26 mouse cellular contexts compared by ENCODE assay signal in genomic region chr9:115487175-115487760, GRCm38 (mm10).
DNase-seq lines count a peak whose midpoint lies in the region; ATAC-seq and TF ChIP-seq lines count a peak whose summit lies in the region.
"Had no signal": no experiment of that assay in that cellular context is flagged by ENCODE, and none has a peak within 500 bp of the region (broad histone marks: within the 10 kb centered on the region; RNA-seq: fewer than 3 reads in every experiment).

No protein-coding gene starts in this region.

- H3K4me3 ChIP-seq in small intestine, adult 2 months (ENCODE audit: low read depth, low read length) = no peak overlapping the region
- H3K4me3 ChIP-seq in kidney, adult 2 months (ENCODE audit: insufficient read depth, low read depth, low read length) = no peak overlapping the region
- H3K4me3 ChIP-seq: embryonic facial prominence, embryonic 12.5 days; heart, embryonic 13.5 days; layer of hippocampus, adult 2 months; lung, embryonic 15.5 days; neural tube, embryonic 15.5 days had no signal

- no peak for TF ChIP-seq POLR2A in small intestine, adult 2 months (IDR thresholded peaks at IDR 0.05; ENCODE audit: low read depth, low read length)
- TF ChIP-seq POLR2A in kidney, adult 2 months (IDR thresholded peaks at IDR 0.05; ENCODE audit: low read depth, low read length) = no peak

- H3K27me3 ChIP-seq in small intestine, adult 2 months (ENCODE audit: control insufficient read depth, insufficient read depth, low read length) = no peaks in the 10 kb centered on the region
- no peaks in the 10 kb centered on the region for H3K27me3 ChIP-seq in kidney, adult 2 months (replicated peaks; ENCODE audit: control insufficient read depth, insufficient read depth, low read length)
- H3K27me3 ChIP-seq: embryonic facial prominence, embryonic 12.5 days; neural tube, embryonic 15.5 days had no signal

- no peaks in the 10 kb centered on the region for H3K36me3 ChIP-seq in small intestine, adult 2 months (ENCODE audit: control insufficient read depth, insufficient read depth, low read length)
- H3K36me3 ChIP-seq in kidney, adult 2 months (ENCODE audit: control insufficient read depth, insufficient read depth, low read length) = no peaks in the 10 kb centered on the region
- H3K36me3 ChIP-seq: embryonic facial prominence, embryonic 12.5 days; heart, embryonic 13.5 days; lung, embryonic 15.5 days; neural tube, embryonic 15.5 days had no signal

- peak; percentile 4 for DNase-seq in lung, postnatal 36 days
- no peak for DNase-seq in lung, postnatal 4 days
- no peak for DNase-seq in adrenal gland, postnatal 4 days (ENCODE audit: low spot score in 2 of 2)
- no peak for DNase-seq in embryo, embryonic 9.5 days (ENCODE audit: extremely low spot score)
- DNase-seq in kidney, adult 2 months = no peak
- DNase-seq: adrenal gland, adult 2 months; adrenal gland, postnatal 36 days; cerebellum, adult 8-10 months; cerebellum, postnatal 25 days; gastrocnemius, postnatal 25 days; heart, postnatal 10 days; kidney, adult 18-20 months; kidney, postnatal 36 days; midbrain, embryonic 14.5 days; thymus, adult 18-20 months; thymus, postnatal 25 days had no signal

- H3K4me1 ChIP-seq in small intestine, adult 2 months (ENCODE audit: control insufficient read depth, insufficient read depth, insufficient read length, low read length) = peaks cover 5% of the 10 kb centered on the region; the same call in 1 of the 2 replicates
- no peaks in the 10 kb centered on the region for H3K4me1 ChIP-seq in kidney, adult 2 months (ENCODE audit: control insufficient read depth, insufficient read depth, low read length)
- H3K4me1 ChIP-seq: embryonic facial prominence, embryonic 12.5 days; heart, embryonic 13.5 days; lung, embryonic 15.5 days; neural tube, embryonic 15.5 days had no signal

- peak; percentile 26 for ATAC-seq in CD4-positive, CD25-positive, alpha-beta regulatory T cell, adult 4 months
- peak; percentile 33 for ATAC-seq in inflammation-experienced regulatory T-cells, adult 6 months
- ATAC-seq: forebrain, embryonic 14.5 days had no signal

- WGBS in small intestine, adult 2 months = 79% methylated on average over 5 of the region's 5 CpGs
- 96% methylated on average over 5 of the region's 5 CpGs for WGBS in kidney, adult 2 months

- no peak for TF ChIP-seq CTCF in small intestine, adult 2 months (IDR thresholded peaks at IDR 0.05; ENCODE audit: extremely low read depth, insufficient read length, insufficient replicate concordance, low read depth, low read length)
- TF ChIP-seq CTCF in kidney, adult 2 months (conservative IDR thresholded peaks at IDR 0.05; ENCODE audit: insufficient read depth, insufficient read length, low read depth, low read length) = no peak

- peak overlapping the region; percentile 81 for H3K27ac ChIP-seq in small intestine, adult 2 months (ENCODE audit: insufficient read depth, low read depth, low read length)
- no peak overlapping the region for H3K27ac ChIP-seq in kidney, adult 2 months (ENCODE audit: insufficient read depth, low read depth, low read length)
- H3K27ac ChIP-seq: embryonic facial prominence, embryonic 12.5 days; heart, embryonic 13.5 days; hindbrain, embryonic 14.5 days; layer of hippocampus, adult 2 months; lung, embryonic 15.5 days; neural tube, embryonic 15.5 days had no signal
